Mouse (Mus musculus): ENCODE measurements around the gene Tex26. TPM values are rescaled to one million over a fixed set of nuclear protein-coding genes. Genes with fewer than 3 reads are reported as not detected.

The Tex26 gene
- polyA plus RNA-seq, 1 experiment from 2014 or later = 0.36 TPM

GRCm38 (mm10) chr5:149474142-149474541 lies 34.7 kb downstream of the Tex26 start:
- Histone ChIP-seq H3K4me1 (replicated peaks) (no peaks in the 10 kb centered on the region), H3K27ac (no peak overlapping the region), H3K4me3 (replicated peaks) (no peak overlapping the region), H3K27me3 (replicated peaks) (no peaks in the 10 kb centered on the region), H3K9ac (no peak overlapping the region), H3K9me3 (no peaks in the 10 kb centered on the region), H3K4me2 (replicated peaks) (no peak overlapping the region), H3K36me3 (no peaks in the 10 kb centered on the region)
- 96% methylated on average over 9 of the region's 9 CpGs for WGBS
- ATAC-seq = no peak

- Histone ChIP-seq H3K4me1 (replicated peaks) (no peaks in the 10 kb centered on the region), H3K4me2 (replicated peaks) (no peak overlapping the region), H3K4me3 (replicated peaks) (no peak overlapping the region), H3K27me3 (replicated peaks) (no peaks in the 10 kb centered on the region), H3K9me3 (no peaks in the 10 kb centered on the region), H3K27ac (no peak overlapping the region), H3K9ac (no peak overlapping the region), H3K36me3 (no peaks in the 10 kb centered on the region)
- WGBS = 90% methylated on average over 16 of the region's 16 CpGs
- ATAC-seq = no peak
These were observed 35.4 kb downstream of the Tex26 start for GRCm38 (mm10) chr5:149474701-149475468.

GRCm38 (mm10) chr5:149481920-149482319 lies 42.5 kb downstream of the Tex26 start:
- 92% methylated on average over 7 of the region's 7 CpGs for WGBS
- H3K36me3 ChIP-seq = no peaks in the 10 kb centered on the region
- H3K9me3 ChIP-seq = no peaks in the 10 kb centered on the region
- H3K27me3 ChIP-seq (replicated peaks) = no peaks in the 10 kb centered on the region
- no peak overlapping the region for H3K4me2 ChIP-seq (replicated peaks)
- no peak for ATAC-seq
- no peak overlapping the region for H3K27ac ChIP-seq
- no peak overlapping the region for H3K4me3 ChIP-seq (replicated peaks)
- H3K9ac ChIP-seq = no peak overlapping the region
- no peaks in the 10 kb centered on the region for H3K4me1 ChIP-seq (replicated peaks)

- H3K4me2 ChIP-seq (replicated peaks) = no peak overlapping the region
- no peaks in the 10 kb centered on the region for H3K36me3 ChIP-seq
- no peaks in the 10 kb centered on the region for H3K27me3 ChIP-seq (replicated peaks)
- H3K4me3 ChIP-seq (replicated peaks) = no peak overlapping the region
- no peak overlapping the region for H3K9ac ChIP-seq
- ATAC-seq = no peak
- no peak overlapping the region for H3K27ac ChIP-seq
- H3K9me3 ChIP-seq = no peaks in the 10 kb centered on the region
- H3K4me1 ChIP-seq (replicated peaks) = no peaks in the 10 kb centered on the region
- 64% methylated on average over 12 of the region's 12 CpGs for WGBS
These were observed 44.0 kb downstream of the Tex26 start for GRCm38 (mm10) chr5:149483321-149484052.

- Histone ChIP-seq H3K9me3 (no peaks in the 10 kb centered on the region), H3K4me2 (replicated peaks) (no peak overlapping the region), H3K36me3 (no peaks in the 10 kb centered on the region), H3K4me3 (replicated peaks) (no peak overlapping the region), H3K4me1 (replicated peaks) (peaks cover 2% of the 10 kb centered on the region; the same call in 1 of the 2 replicates), H3K27me3 (replicated peaks) (no peaks in the 10 kb centered on the region), H3K27ac (no peak overlapping the region), H3K9ac (no peak overlapping the region)
- WGBS = 68% methylated on average over 12 of the region's 12 CpGs
- peak; percentile 39; the same call in 1 of the 2 replicates for ATAC-seq
These were observed 44.8 kb downstream of the Tex26 start for GRCm38 (mm10) chr5:149484270-149484669.

- no peak overlapping the region for H3K27ac ChIP-seq
- ATAC-seq = no peak
- H3K27me3 ChIP-seq (replicated peaks) = no peaks in the 10 kb centered on the region
- no peak overlapping the region for H3K4me3 ChIP-seq (replicated peaks)
- no peaks in the 10 kb centered on the region for H3K9me3 ChIP-seq
- H3K9ac ChIP-seq = no peak overlapping the region
- H3K36me3 ChIP-seq = no peaks in the 10 kb centered on the region
- H3K4me2 ChIP-seq (replicated peaks) = no peak overlapping the region
- peaks cover 3% of the 10 kb centered on the region; the same call in 1 of the 2 replicates for H3K4me1 ChIP-seq (replicated peaks)
- WGBS = 89% methylated on average over 6 of the region's 6 CpGs
These were observed 46.0 kb downstream of the Tex26 start for GRCm38 (mm10) chr5:149485447-149485846.

GRCm38 (mm10) chr5:149488360-149489021 lies 49.0 kb downstream of the Tex26 start:
- Histone ChIP-seq H3K36me3 (no peaks in the 10 kb centered on the region), H3K4me2 (replicated peaks) (no peak overlapping the region), H3K9me3 (no peaks in the 10 kb centered on the region), H3K9ac (no peak overlapping the region), H3K4me1 (replicated peaks) (peaks cover 3% of the 10 kb centered on the region; the same call in 1 of the 2 replicates), H3K27me3 (replicated peaks) (no peaks in the 10 kb centered on the region), H3K27ac (no peak overlapping the region), H3K4me3 (replicated peaks) (no peak overlapping the region)
- ATAC-seq = peak; percentile 47; the same call in 1 of the 2 replicates
- 41% methylated on average over 11 of the region's 11 CpGs for WGBS

- no peaks in the 10 kb centered on the region for H3K9me3 ChIP-seq
- H3K27me3 ChIP-seq (replicated peaks) = no peaks in the 10 kb centered on the region
- H3K4me3 ChIP-seq (replicated peaks) = no peak overlapping the region
- H3K9ac ChIP-seq = no peak overlapping the region
- no peak overlapping the region for H3K4me2 ChIP-seq (replicated peaks)
- H3K27ac ChIP-seq = no peak overlapping the region; the same call in 1 of the 2 replicates
- peaks cover 3% of the 10 kb centered on the region; the same call in 1 of the 2 replicates for H3K4me1 ChIP-seq (replicated peaks)
- WGBS = 60% methylated on average over 11 of the region's 11 CpGs
- no peak for ATAC-seq
- H3K36me3 ChIP-seq = no peaks in the 10 kb centered on the region
These were observed 49.7 kb downstream of the Tex26 start for GRCm38 (mm10) chr5:149489136-149489535.

GRCm38 (mm10) chr5:149490275-149490674 lies 50.8 kb downstream of the Tex26 start:
- Histone ChIP-seq H3K4me2 (replicated peaks) (no peak overlapping the region), H3K4me1 (replicated peaks) (peaks cover 3% of the 10 kb centered on the region; the same call in 1 of the 2 replicates), H3K27ac (no peak overlapping the region), H3K9me3 (no peaks in the 10 kb centered on the region), H3K4me3 (replicated peaks) (no peak overlapping the region), H3K27me3 (replicated peaks) (no peaks in the 10 kb centered on the region), H3K9ac (no peak overlapping the region), H3K36me3 (no peaks in the 10 kb centered on the region)
- ATAC-seq = no peak
- WGBS = 75% methylated on average over 15 of the region's 15 CpGs

- H3K27me3 ChIP-seq (replicated peaks) = no peaks in the 10 kb centered on the region
- no peak overlapping the region for H3K4me3 ChIP-seq (replicated peaks)
- no peaks in the 10 kb centered on the region for H3K36me3 ChIP-seq
- no peak overlapping the region for H3K4me2 ChIP-seq (replicated peaks)
- no peaks in the 10 kb centered on the region for H3K4me1 ChIP-seq (replicated peaks)
- no peak overlapping the region for H3K27ac ChIP-seq
- 49% methylated on average over 6 of the region's 6 CpGs for WGBS
- ATAC-seq = no peak
- H3K9me3 ChIP-seq = no peaks in the 10 kb centered on the region
- no peak overlapping the region for H3K9ac ChIP-seq
These were observed 56.2 kb downstream of the Tex26 start for GRCm38 (mm10) chr5:149495655-149496054.

GRCm38 (mm10) chr5:149496401-149497066 lies 57.1 kb downstream of the Tex26 start:
- Histone ChIP-seq H3K9me3 (no peaks in the 10 kb centered on the region), H3K4me1 (replicated peaks) (no peaks in the 10 kb centered on the region), H3K4me3 (replicated peaks) (no peak overlapping the region), H3K36me3 (no peaks in the 10 kb centered on the region), H3K27ac (no peak overlapping the region), H3K9ac (no peak overlapping the region), H3K4me2 (replicated peaks) (no peak overlapping the region), H3K27me3 (replicated peaks) (no peaks in the 10 kb centered on the region)
- no peak for ATAC-seq
- WGBS = 68% methylated on average over 12 of the region's 12 CpGs

- no peak for ATAC-seq
- Histone ChIP-seq H3K4me3 (replicated peaks) (no peak overlapping the region), H3K4me1 (replicated peaks) (no peaks in the 10 kb centered on the region), H3K36me3 (no peaks in the 10 kb centered on the region), H3K9me3 (no peaks in the 10 kb centered on the region), H3K27me3 (replicated peaks) (no peaks in the 10 kb centered on the region), H3K9ac (no peak overlapping the region), H3K27ac (no peak overlapping the region), H3K4me2 (replicated peaks) (no peak overlapping the region)
- WGBS = 33% methylated on average over 4 of the region's 4 CpGs
These were observed 60.5 kb downstream of the Tex26 start for GRCm38 (mm10) chr5:149499936-149500335.

All from intestine, embryonic 15.5 days (tissue).